Mouse (Mus musculus) Patski (cell line): ENCODE measurements around the gene Adam19. TPM values are rescaled to one million over a fixed set of nuclear protein-coding genes. Genes with fewer than 3 reads are reported as not detected.

Experiments used
- ATAC-seq: fragments of 100-300 bp; one replicate; pipeline ENCODE4 v1.8.0; 2021
- CTCF ChIA-PET: fragments of 350-600 bp; sonication (Branson Sonifier 250); formaldehyde crosslinking; loops from one replicate; lab custom pipeline; 2022; ENCODE audit warnings: inconsistent platforms; lab: Charles Lee
- POLR2A ChIA-PET: fragments of 350-600 bp; sonication (Branson Sonifier 250); formaldehyde crosslinking; loops from one replicate; lab custom pipeline; 2022; ENCODE audit warnings: antibody characterized with exemption, inconsistent platforms; lab: Charles Lee
- DNase-seq: peaks from one replicate; pipeline ENCODE4 v3.0.0-alpha.2; 2011; ENCODE audit warnings: low read depth, low spot score
- H3K27me3 ChIP-seq: fragments of 371-371 bp; one replicate; pipeline ENCODE4 v1.5.1; 2021
- CTCF ChIP-seq: fragments of 100-300 bp; IDR thresholded peaks from one replicate; pipeline ENCODE4 v1.5.1; 2021
- in situ Hi-C: fragments of 300-500 bp; cut with MboI; formaldehyde crosslinking; loops from 3 replicates; pipeline ENCODE4 v1.11.1; 2018; ENCODE audit warnings: low pct_unique_long_range_greater_than_20kb, mixed read lengths
- polyA plus RNA-seq: library from polyadenylated mRNA; unstranded; gene quantifications from one replicate; pipeline ENCODE4 v1.2.3, GENCODE M21; 2021

Adam19 gene
- polyA plus RNA-seq, 1 experiment from 2014 or later: 0.08 TPM

- ChIA-PET POLR2A (no interaction called here), CTCF (no interaction called here)
- no peaks in the 10 kb centered on the region for H3K27me3 ChIP-seq
- TF ChIP-seq CTCF: no peak
- in situ Hi-C loops: no loop called here
- DNase-seq: no peak
- no peak for ATAC-seq
Observed at GRCm38 (mm10) chr11:46086446-46086845, 30.7 kb downstream of the Adam19 start.

- CTCF ChIA-PET: no interaction called here
Observed at GRCm38 (mm10) chr11:46089081-46089713, 33.4 kb downstream of the Adam19 start.

GRCm38 (mm10) chr11:46090036-46090725 lies 34.4 kb downstream of the Adam19 start:
- no peak for TF ChIP-seq CTCF
- CTCF ChIA-PET: interaction anchor here (1.4 kb wide), 1 partner anchor 126 kb away, joined by 3 read pairs; no protein-coding TSS in a partner anchor
- in situ Hi-C loops: no loop called here

More at GRCm38 (mm10) chr11:46089081-46089713, 33.4 kb downstream of the Adam19 start:
- ATAC-seq: no peak
- no peak for DNase-seq
- H3K27me3 ChIP-seq: no peaks in the 10 kb centered on the region
- TF ChIP-seq CTCF: no peak
- in situ Hi-C loops: no loop called here
- POLR2A ChIA-PET: no interaction called here

GRCm38 (mm10) chr11:46090951-46091667 lies 35.3 kb downstream of the Adam19 start:
- in situ Hi-C loops: no loop called here
- POLR2A ChIA-PET: no interaction called here
- no peaks in the 10 kb centered on the region for H3K27me3 ChIP-seq
- DNase-seq: no peak
- CTCF ChIA-PET: interaction anchor here (1.4 kb wide), 1 partner anchor 125 kb away, joined by 3 read pairs; no protein-coding TSS in a partner anchor
- TF ChIP-seq CTCF: no peak
- ATAC-seq: no peak

More at GRCm38 (mm10) chr11:46090036-46090725, 34.4 kb downstream of the Adam19 start:
- DNase-seq (no peak), ATAC-seq (no peak)
- POLR2A ChIA-PET: no interaction called here
- no peaks in the 10 kb centered on the region for H3K27me3 ChIP-seq

- DNase-seq (no peak), ATAC-seq (no peak)
- ChIA-PET POLR2A (no interaction called here), CTCF (no interaction called here)
- no peaks in the 10 kb centered on the region for H3K27me3 ChIP-seq
- in situ Hi-C loops: no loop called here
- no peak for TF ChIP-seq CTCF
Observed at GRCm38 (mm10) chr11:46092121-46092520, 36.3 kb downstream of the Adam19 start.

GRCm38 (mm10) chr11:46095477-46096264 lies 39.9 kb downstream of the Adam19 start:
- ATAC-seq: no peak
- no peak for TF ChIP-seq CTCF
- no peaks in the 10 kb centered on the region for H3K27me3 ChIP-seq
- in situ Hi-C loops: no loop called here
- no peak for DNase-seq
- POLR2A ChIA-PET: no interaction called here
- CTCF ChIA-PET: no interaction called here

GRCm38 (mm10) chr11:46096265-46096649 lies 40.5 kb downstream of the Adam19 start:
- TF ChIP-seq CTCF: no peak
- ChIA-PET CTCF (no interaction called here), POLR2A (no interaction called here)
- no peaks in the 10 kb centered on the region for H3K27me3 ChIP-seq
- ATAC-seq (no peak), DNase-seq (no peak)
- in situ Hi-C loops: no loop called here

GRCm38 (mm10) chr11:46097062-46097461 lies 41.3 kb downstream of the Adam19 start:
- ATAC-seq (no peak), DNase-seq (no peak)
- H3K27me3 ChIP-seq: no peaks in the 10 kb centered on the region
- ChIA-PET POLR2A (no interaction called here), CTCF (no interaction called here)
- in situ Hi-C loops: no loop called here
- no peak for TF ChIP-seq CTCF

- DNase-seq (no peak), ATAC-seq (no peak)
- H3K27me3 ChIP-seq: no peaks in the 10 kb centered on the region
- TF ChIP-seq CTCF: no peak
- ChIA-PET POLR2A (no interaction called here), CTCF (no interaction called here)
- in situ Hi-C loops: no loop called here
Observed at GRCm38 (mm10) chr11:46102107-46102506, 46.3 kb downstream of the Adam19 start.

- CTCF ChIA-PET: no interaction called here
- in situ Hi-C loops: no loop called here
- POLR2A ChIA-PET: no interaction called here
- H3K27me3 ChIP-seq: no peaks in the 10 kb centered on the region
- no peak for TF ChIP-seq CTCF
- ATAC-seq (no peak), DNase-seq (no peak)
Observed at GRCm38 (mm10) chr11:46107046-46107445, 51.3 kb downstream of the Adam19 start.
